Mouse (Mus musculus) large intestine, adult 2 months (tissue): ENCODE measurements around the gene Cers2. TPM values are rescaled to one million over a fixed set of nuclear protein-coding genes. Genes with fewer than 3 reads are reported as not detected.

ENCODE experiments used
- DNase-seq: peaks from one replicate; pipeline ENCODE4 v3.0.0-alpha.2; 2012; ENCODE audit warnings: low read depth, low spot score
- WGBS: fragments of 180-500 bp; shearing (Covaris S2); methylation state at CpG from one replicate; pipeline ENCODE4 v1.1.7; 2018; 5-methylcytosine and 5-hydroxymethylcytosine counted together
- polyA plus RNA-seq: library from polyadenylated mRNA; depleted of rRNA; stranded (reverse); fragments of >200 nt; gene quantifications from 2 replicates; pipeline ENCODE4 v1.2.3, GENCODE M21; 2012

The Cers2 gene
- polyA plus RNA-seq, 1 experiment: 76.3 TPM

- DNase-seq: no peak
- WGBS: 74% methylated on average over 7 of the region's 7 CpGs
These were observed 28.1 kb upstream of the Cers2 start for GRCm38 (mm10) chr3:95286510-95286909.

- 90% methylated on average over 3 of the region's 3 CpGs for WGBS
- DNase-seq: no peak
These were observed 27.1 kb upstream of the Cers2 start for GRCm38 (mm10) chr3:95287541-95287940.

GRCm38 (mm10) chr3:95289419-95289818 lies 25.2 kb upstream of the Cers2 start:
- no peak for DNase-seq
- 93% methylated on average over 4 of the region's 4 CpGs for WGBS

- 64% methylated on average over 6 of the region's 6 CpGs for WGBS
- no peak for DNase-seq
These were observed 24.4 kb upstream of the Cers2 start for GRCm38 (mm10) chr3:95290156-95290555.

GRCm38 (mm10) chr3:95291041-95291440 lies 23.6 kb upstream of the Cers2 start:
- WGBS: 46% methylated on average over 4 of the region's 4 CpGs
- DNase-seq: no peak

- no peak for DNase-seq
- WGBS: 89% methylated on average over 2 of the region's 2 CpGs
These were observed 21.7 kb upstream of the Cers2 start for GRCm38 (mm10) chr3:95292899-95293298.

GRCm38 (mm10) chr3:95293537-95293936 lies 21.1 kb upstream of the Cers2 start:
- no peak for DNase-seq
- 48% methylated on average over 11 of the region's 11 CpGs for WGBS

- 60% methylated on average over 7 of the region's 7 CpGs for WGBS
- DNase-seq: no peak
These were observed 20.3 kb upstream of the Cers2 start for GRCm38 (mm10) chr3:95294316-95294715.

- WGBS: 70% methylated on average over 5 of the region's 5 CpGs
- DNase-seq: no peak
These were observed 19.9 kb upstream of the Cers2 start for GRCm38 (mm10) chr3:95294718-95295117.

- DNase-seq: no peak
- WGBS: 71% methylated on average over 11 of the region's 11 CpGs
These were observed 19.1 kb upstream of the Cers2 start for GRCm38 (mm10) chr3:95295321-95296102.

- no peak for DNase-seq
- WGBS: 9% methylated on average over 5 of the region's 5 CpGs
These were observed 18.5 kb upstream of the Cers2 start for GRCm38 (mm10) chr3:95296103-95296469.

- WGBS: 60% methylated on average over 7 of the region's 7 CpGs
- no peak for DNase-seq
These were observed 16.6 kb upstream of the Cers2 start for GRCm38 (mm10) chr3:95298018-95298417.

GRCm38 (mm10) chr3:95301204-95301796 lies 13.3 kb upstream of the Cers2 start:
- WGBS: 42% methylated on average over 3 of the region's 3 CpGs

GRCm38 (mm10) chr3:95306244-95306643 lies 8.3 kb upstream of the Cers2 start:
- no peak for DNase-seq
- 73% methylated on average over 4 of the region's 4 CpGs for WGBS

More at GRCm38 (mm10) chr3:95301204-95301796, 13.3 kb upstream of the Cers2 start:
- no peak for DNase-seq

- 59% methylated on average over 7 of the region's 7 CpGs for WGBS
- DNase-seq: no peak
These were observed 7.5 kb upstream of the Cers2 start, which contains the start of gene Anxa9 for GRCm38 (mm10) chr3:95307100-95307499. Gene Anxa9 (minus strand): TSS chr3:95307176.

GRCm38 (mm10) chr3:95310496-95310895 lies 4.1 kb upstream of the Cers2 start:
- no peak for DNase-seq
- 38% methylated on average over 3 of the region's 3 CpGs for WGBS

- no peak for DNase-seq
These were observed 3.4 kb upstream of the Cers2 start for GRCm38 (mm10) chr3:95310968-95311882.

GRCm38 (mm10) chr3:95312623-95313022 lies 2.0 kb upstream of the Cers2 start:
- WGBS: 57% methylated on average over 6 of the region's 6 CpGs

More at GRCm38 (mm10) chr3:95310968-95311882, 3.4 kb upstream of the Cers2 start:
- 65% methylated on average over 9 of the region's 9 CpGs for WGBS

GRCm38 (mm10) chr3:95313476-95313875 lies 1.1 kb upstream of the Cers2 start:
- WGBS: 82% methylated on average over 7 of the region's 7 CpGs
- no peak for DNase-seq

More at GRCm38 (mm10) chr3:95312623-95313022, 2.0 kb upstream of the Cers2 start:
- DNase-seq: no peak

- no peak for DNase-seq
- 89% methylated on average over 6 of the region's 6 CpGs for WGBS
These were observed 516 bp upstream of the Cers2 start for GRCm38 (mm10) chr3:95314075-95314474.
